Mouse (Mus musculus) olfactory bulb, adult 2 months (tissue): ENCODE measurements around the gene Sdf2.

Source experiments
- CTCF ChIP-seq: fragments of 200-500 bp; IDR thresholded peaks from 2 replicates; pipeline ENCODE4 v1.5.1; 2012; ENCODE audit warnings: low read depth, mild to moderate bottlenecking, low read length, moderate library complexity; ENCODE audit not compliant: insufficient read depth
- POLR2A ChIP-seq: fragments of 200-500 bp; IDR thresholded peaks from 2 replicates; pipeline ENCODE4 v1.6.1; 2012; ENCODE audit warnings: mild to moderate bottlenecking, low read depth, low read length, moderate library complexity; ENCODE audit not compliant: insufficient read depth

- no peak for TF ChIP-seq POLR2A
- no peak for TF ChIP-seq CTCF
Observed at GRCm38 (mm10) chr11:78265571-78265970, 20.0 kb downstream of the Sdf2 start.
